Mouse (Mus musculus) fat pad, adult 2 months (tissue): ENCODE data around the gene Zfp318.
A peak's percentile ranks its signal among the peaks of the same experiment; 100 is the strongest.

Experiments
- DNase-seq: peaks from one replicate; pipeline ENCODE4 v3.0.0-alpha.2; 2011; ENCODE audit warnings: low read depth, low spot score; ENCODE audit errors: extremely low read depth

Gene Zfp318

GRCm38 (mm10) chr17:46383294-46384060 is at the start of gene Zfp318:
Zfp318 (plus strand) TSS chr17:46383731.
- DNase-seq = peak; percentile 36

- no peak for DNase-seq
Observed at GRCm38 (mm10) chr17:46336475-46336874, 47.1 kb upstream of the Zfp318 start.

GRCm38 (mm10) chr17:46341208-46341607 is 42.3 kb upstream of the Zfp318 start:
- DNase-seq = no peak

GRCm38 (mm10) chr17:46351026-46351700 is 32.4 kb upstream of the Zfp318 start:
- no peak for DNase-seq

GRCm38 (mm10) chr17:46371783-46372182 is 11.7 kb upstream of the Zfp318 start:
- no peak for DNase-seq

GRCm38 (mm10) chr17:46378564-46378963 is 5.0 kb upstream of the Zfp318 start:
- no peak for DNase-seq

- no peak for DNase-seq
Observed at GRCm38 (mm10) chr17:46384061-46384801, 700 bp downstream of the Zfp318 start.

GRCm38 (mm10) chr17:46388200-46388599 is 4.7 kb downstream of the Zfp318 start:
- no peak for DNase-seq

GRCm38 (mm10) chr17:46393012-46393411 is 9.5 kb downstream of the Zfp318 start:
- no peak for DNase-seq

GRCm38 (mm10) chr17:46394631-46395030 is 11.1 kb downstream of the Zfp318 start:
- no peak for DNase-seq

- DNase-seq = no peak
Observed at GRCm38 (mm10) chr17:46408478-46408877, 24.9 kb downstream of the Zfp318 start.

GRCm38 (mm10) chr17:46418628-46419027 is 35.1 kb downstream of the Zfp318 start:
- peak; percentile 2 for DNase-seq

- no peak for DNase-seq
Observed at GRCm38 (mm10) chr17:46419717-46420116, 36.2 kb downstream of the Zfp318 start.

- DNase-seq = no peak
Observed at GRCm38 (mm10) chr17:46426496-46426895, 43.0 kb downstream of the Zfp318 start.

GRCm38 (mm10) chr17:46428761-46429414 is 45.4 kb downstream of the Zfp318 start, which contains the start of gene Crip3:
Crip3 (plus strand) TSS chr17:46428926.
- no peak for DNase-seq

GRCm38 (mm10) chr17:46433627-46434026 is 50.1 kb downstream of the Zfp318 start:
- no peak for DNase-seq

GRCm38 (mm10) chr17:46436672-46437366 is 53.3 kb downstream of the Zfp318 start:
- DNase-seq = no peak

- no peak for DNase-seq
Observed at GRCm38 (mm10) chr17:46438298-46438873, 54.9 kb downstream of the Zfp318 start, which contains the start of gene Slc22a7. Slc22a7 (minus strand) TSS chr17:46438457.

- no peak for DNase-seq
Observed at GRCm38 (mm10) chr17:46439176-46439575, 55.6 kb downstream of the Zfp318 start.
